Mouse (Mus musculus) MEL (cell line): ENCODE data around the gene Hist1h3a. TPM values are rescaled to one million over a fixed set of nuclear protein-coding genes. Genes with fewer than 3 reads are reported as not detected.
A peak's percentile ranks its signal among the peaks of the same experiment; 100 is the strongest.

Experiments
- DNase-seq: peaks from one replicate; pipeline ENCODE4 v3.0.0; 2011; ENCODE audit warnings: low read depth, low spot score
- H3K27ac ChIP-seq: 2 replicates; pipeline ENCODE4 v1.5.1; 2012; ENCODE audit warnings: low read depth, mild to moderate bottlenecking, control low read depth, low read length, moderate library complexity; ENCODE audit not compliant: control insufficient read depth
- H3K27me3 ChIP-seq, 2 experiments: fragments of 150-350 bp in 1 of 2; sonication (generic) in 1 of 2; 2 replicates each; pipeline ENCODE4 v1.6.1; 2012; ENCODE audit warnings: low read length in 2 of 2, mild to moderate bottlenecking in 2 of 2, improper control_type of control experiment in 1 of 2, moderate library complexity in 1 of 2; ENCODE audit not compliant: insufficient read depth in 2 of 2, control insufficient read depth in 1 of 2
- H3K36me3 ChIP-seq, 2 experiments: 2 replicates each; pipeline ENCODE4 v1.6.1; 2012 to 2014; ENCODE audit warnings: low read length in 2 of 2, improper control_type of control experiment in 1 of 2, inconsistent platforms in 1 of 2, mild to moderate bottlenecking in 1 of 2; ENCODE audit not compliant: insufficient read depth in 2 of 2, control insufficient read depth in 1 of 2
- H3K4me1 ChIP-seq, 2 experiments: fragments of 150-350 bp in 1 of 2; sonication (generic) in 1 of 2; 2 replicates each; pipeline ENCODE4 v1.6.1; 2012; ENCODE audit warnings: low read length in 2 of 2, improper control_type of control experiment in 1 of 2, mild to moderate bottlenecking in 1 of 2; ENCODE audit not compliant: insufficient read depth in 2 of 2, control insufficient read depth in 1 of 2
- H3K4me3 ChIP-seq, 2 experiments: fragments of 150-350 bp in 1 of 2; sonication (generic) in 1 of 2; 2 replicates each; pipeline ENCODE4 v1.5.1; 2012; ENCODE audit warnings: low read depth in 2 of 2, low read length in 2 of 2, mild to moderate bottlenecking in 2 of 2, moderate library complexity in 2 of 2, control low read depth in 1 of 2, improper control_type of control experiment in 1 of 2; ENCODE audit not compliant: control insufficient read depth in 1 of 2, insufficient read depth in 1 of 2
- H3K79me2 ChIP-seq: 2 replicates; pipeline ENCODE4 v1.6.1; 2012; ENCODE audit warnings: mild to moderate bottlenecking, low read length, moderate library complexity; ENCODE audit not compliant: control insufficient read depth, poor library complexity, insufficient read depth
- H3K9ac ChIP-seq: 2 replicates; pipeline ENCODE4 v1.6.1; 2012; ENCODE audit warnings: low read depth, mild to moderate bottlenecking, control low read depth, low read length, moderate library complexity; ENCODE audit not compliant: control insufficient read depth, poor library complexity, severe bottlenecking
- H3K9me3 ChIP-seq: fragments of 150-350 bp; sonication (generic); replicated peaks from 2 replicates; pipeline ENCODE4 v1.6.1; 2012; ENCODE audit warnings: mild to moderate bottlenecking, low read length, improper control_type of control experiment, moderate library complexity; ENCODE audit not compliant: insufficient read depth
- BHLHE40 ChIP-seq: IDR thresholded peaks from 2 replicates; pipeline ENCODE4 v1.6.1; 2012; ENCODE audit warnings: low read depth, mild to moderate bottlenecking, inconsistent platforms, low read length, improper control_type of control experiment, borderline replicate concordance
- CHD2 ChIP-seq: IDR thresholded peaks from 2 replicates; pipeline ENCODE4 v1.6.1; 2011; ENCODE audit warnings: low read length, improper control_type of control experiment
- CTCF ChIP-seq, 3 experiments: IDR thresholded peaks in 2 of 3; conservative IDR thresholded peaks in 1 of 3; 2 replicates each; pipeline ENCODE4 v1.5.1; 2011 to 2012; ENCODE audit warnings: low read length in 3 of 3, low read depth in 2 of 3, mild to moderate bottlenecking in 2 of 3, improper control_type of control experiment in 1 of 3, inconsistent platforms in 1 of 3, mixed read lengths in 1 of 3, moderate library complexity in 1 of 3; ENCODE audit not compliant: control insufficient read depth in 1 of 3, insufficient read depth in 1 of 3, poor library complexity in 1 of 3, severe bottlenecking in 1 of 3
- ELF1 ChIP-seq: IDR thresholded peaks from 2 replicates; pipeline ENCODE4 v1.6.1; 2014; ENCODE audit warnings: low read depth, mild to moderate bottlenecking, inconsistent platforms, low read length, improper control_type of control experiment, moderate library complexity
- EP300 ChIP-seq, 2 experiments: IDR thresholded peaks; 2 replicates each; pipeline ENCODE4 v1.6.1; 2011; ENCODE audit warnings: improper control_type of control experiment in 2 of 2, low read length in 2 of 2, low read depth in 1 of 2, mild to moderate bottlenecking in 1 of 2
- GATA1 ChIP-seq: IDR thresholded peaks from 2 replicates; pipeline ENCODE4 v1.6.1; 2011; ENCODE audit warnings: low read depth, low read length, improper control_type of control experiment
- HCFC1 ChIP-seq: IDR thresholded peaks from 2 replicates; pipeline ENCODE4 v1.6.1; 2012; ENCODE audit warnings: low read depth, mild to moderate bottlenecking, inconsistent platforms, low read length, improper control_type of control experiment, moderate library complexity
- KAT2A ChIP-seq: conservative IDR thresholded peaks from 2 replicates; pipeline ENCODE4 v1.6.1; 2012; ENCODE audit warnings: low read depth, low read length, improper control_type of control experiment, inconsistent platforms
- MAX ChIP-seq: IDR thresholded peaks from 2 replicates; pipeline ENCODE4 v1.6.1; 2011; ENCODE audit warnings: low read length, improper control_type of control experiment
- MEF2A ChIP-seq: IDR thresholded peaks from 2 replicates; pipeline ENCODE4 v1.6.1; 2014; ENCODE audit warnings: low read depth, mild to moderate bottlenecking, inconsistent platforms, low read length, improper control_type of control experiment; ENCODE audit not compliant: poor library complexity, insufficient replicate concordance, severe bottlenecking; ENCODE audit errors: extremely low read depth
- MXI1 ChIP-seq: IDR thresholded peaks from 2 replicates; pipeline ENCODE4 v1.6.1; 2011; ENCODE audit warnings: mild to moderate bottlenecking, low read depth, low read length, improper control_type of control experiment
- NELFE ChIP-seq: IDR thresholded peaks from 2 replicates; pipeline ENCODE4 v1.6.1; 2011; ENCODE audit warnings: low read depth, low read length, improper control_type of control experiment
- POLR2A ChIP-seq, 2 experiments: IDR thresholded peaks; 2 replicates each; pipeline ENCODE4 v1.6.1; 2011 to 2012; ENCODE audit warnings: low read length in 2 of 2, mild to moderate bottlenecking in 2 of 2, control low read depth in 1 of 2, improper control_type of control experiment in 1 of 2, low read depth in 1 of 2, moderate library complexity in 1 of 2; ENCODE audit not compliant: control insufficient read depth in 1 of 2, insufficient read depth in 1 of 2, poor library complexity in 1 of 2
- POLR2AphosphoS2 ChIP-seq: IDR thresholded peaks from 2 replicates; pipeline ENCODE4 v1.6.1; 2011; ENCODE audit warnings: low read length, improper control_type of control experiment
- RAD21 ChIP-seq: IDR thresholded peaks from 2 replicates; pipeline ENCODE4 v1.6.1; 2011; ENCODE audit warnings: mild to moderate bottlenecking, low read depth, low read length, improper control_type of control experiment
- RCOR1 ChIP-seq: IDR thresholded peaks from 2 replicates; pipeline ENCODE4 v1.6.1; 2012; ENCODE audit warnings: low read depth, mild to moderate bottlenecking, inconsistent platforms, low read length, improper control_type of control experiment
- SIN3A ChIP-seq: IDR thresholded peaks from 2 replicates; pipeline ENCODE4 v1.6.1; 2012; ENCODE audit warnings: low read length, improper control_type of control experiment, inconsistent platforms
- SMC3 ChIP-seq: IDR thresholded peaks from 2 replicates; pipeline ENCODE4 v1.6.1; 2011; ENCODE audit warnings: low read depth, low read length, improper control_type of control experiment
- TAL1 ChIP-seq: IDR thresholded peaks from 2 replicates; pipeline ENCODE4 v1.6.1; 2012; ENCODE audit warnings: mild to moderate bottlenecking, inconsistent platforms, low read length, moderate library complexity, mixed read lengths
- TCF12 ChIP-seq: IDR thresholded peaks from 2 replicates; pipeline ENCODE4 v1.6.1; 2014; ENCODE audit warnings: low read depth, mild to moderate bottlenecking, inconsistent platforms, low read length, improper control_type of control experiment, moderate library complexity
- UBTF ChIP-seq: IDR thresholded peaks from 2 replicates; pipeline ENCODE4 v1.6.1; 2012; ENCODE audit warnings: low read depth, mild to moderate bottlenecking, inconsistent platforms, low read length, improper control_type of control experiment, moderate library complexity, borderline replicate concordance; ENCODE audit not compliant: insufficient read depth
- USF1 ChIP-seq: IDR thresholded peaks from 2 replicates; pipeline ENCODE4 v1.6.1; 2014; ENCODE audit warnings: low read depth, mild to moderate bottlenecking, inconsistent platforms, low read length, improper control_type of control experiment, moderate library complexity
- USF2 ChIP-seq, 2 experiments: IDR thresholded peaks; 2 replicates each; pipeline ENCODE4 v1.6.1; 2011 to 2012; ENCODE audit warnings: improper control_type of control experiment in 2 of 2, low read length in 2 of 2, borderline replicate concordance in 1 of 2, inconsistent platforms in 1 of 2, low read depth in 1 of 2, mild to moderate bottlenecking in 1 of 2; ENCODE audit not compliant: insufficient read depth in 1 of 2
- ZKSCAN1 ChIP-seq: IDR thresholded peaks from 2 replicates; pipeline ENCODE4 v1.6.1; 2012; ENCODE audit warnings: low read depth, mild to moderate bottlenecking, inconsistent platforms, low read length, improper control_type of control experiment, moderate library complexity
- ZMIZ1 ChIP-seq: IDR thresholded peaks from 2 replicates; pipeline ENCODE4 v1.6.1; 2012; ENCODE audit warnings: low read depth, mild to moderate bottlenecking, inconsistent platforms, low read length, improper control_type of control experiment, moderate library complexity
- ZNF384 ChIP-seq: IDR thresholded peaks from 2 replicates; pipeline ENCODE4 v1.6.1; 2012; ENCODE audit warnings: low read depth, mild to moderate bottlenecking, inconsistent platforms, low read length, improper control_type of control experiment
- polyA plus RNA-seq, 2 experiments: library from polyadenylated mRNA; stranded (reverse) in 1 of 2; unstranded in 1 of 2; fragments of >175 nt in 1 of 2; fragments of >200 nt in 1 of 2; gene quantifications; 2 replicates each; pipeline versions ENCODE4 v1.2.1 to v1.2.4; 2012; ENCODE audit warnings: low replicate concordance in 2 of 2, low read depth in 1 of 2; ENCODE audit not compliant: insufficient read length in 2 of 2, insufficient read depth in 1 of 2, missing spikeins in 1 of 2
- total RNA-seq: library from RNA; depleted of rRNA; stranded (reverse); fragments of 300-350 nt; gene quantifications from 2 replicates; pipeline ENCODE4 v1.2.3, GENCODE M21; 2012

Gene Hist1h3a
- total and polyA plus RNA-seq, 3 experiments, result 6.5 to 1,097 TPM; not detected in 1

DNA sequence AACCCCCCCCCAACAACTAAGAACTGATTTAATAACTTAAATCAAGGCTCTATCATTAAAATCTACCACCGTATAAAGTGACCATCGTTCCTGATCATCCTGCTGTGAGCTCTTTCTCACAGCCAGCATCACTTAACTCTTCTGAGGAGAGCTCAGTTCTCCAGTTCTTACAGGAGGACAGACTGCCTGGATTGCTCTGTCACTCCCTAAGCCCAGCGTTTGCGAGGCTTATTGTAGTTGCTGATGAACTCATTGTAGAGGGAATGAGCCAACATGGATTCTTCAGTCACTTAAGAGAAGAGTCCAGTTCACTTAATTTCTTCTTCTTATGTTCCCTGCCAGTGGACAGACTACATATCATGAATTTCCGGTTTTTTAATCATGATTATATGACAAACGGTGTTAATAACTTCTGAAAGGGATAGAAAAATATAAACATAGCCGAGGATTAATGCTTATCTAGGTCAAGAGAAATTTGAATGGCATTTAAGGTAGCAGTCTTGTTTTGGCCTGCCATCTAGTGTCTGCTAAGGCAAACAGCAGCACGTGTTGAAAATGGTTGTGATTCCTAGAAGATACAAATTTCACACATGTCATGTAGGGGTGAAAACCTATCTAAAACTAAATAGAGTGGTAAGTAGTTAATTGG, 29.9 kb downstream of the Hist1h3a start (continued):
- TF ChIP-seq MEF2A, result no peak
- no peak for TF ChIP-seq TAL1
- no peak for TF ChIP-seq NELFE
- TF ChIP-seq GATA1, result peak; percentile 77
- TF ChIP-seq USF1, result peak; percentile 64
- no peak for TF ChIP-seq UBTF
- peak; percentile 96 for TF ChIP-seq RAD21
- no peak for TF ChIP-seq KAT2A
- peak; percentile 51; the same call in 1 of the 2 replicates for TF ChIP-seq SIN3A
- peak; percentile 69 to 97 (median 84) for TF ChIP-seq CTCF (IDR thresholded peaks at IDR 0.05 in 2 of 3, conservative IDR thresholded peaks at IDR 0.05 in 1 of 3; ENCODE audit: control insufficient read depth in 1 of 3, insufficient read depth in 1 of 3, low read depth in 2 of 3, low read length in 3 of 3, poor library complexity in 1 of 3, severe bottlenecking in 1 of 3)
- peak; percentile 8; the same call in 1 of the 2 replicates for TF ChIP-seq MXI1
- TF ChIP-seq SMC3, result peak; percentile 99
- TF ChIP-seq POLR2A (IDR thresholded peaks at IDR 0.05; ENCODE audit: control insufficient read depth in 1 of 2, insufficient read depth in 1 of 2, low read depth in 1 of 2, low read length in 2 of 2, poor library complexity in 1 of 2), result no peak
- no peak for TF ChIP-seq ZNF384
- no peak for TF ChIP-seq ELF1
- no peak for TF ChIP-seq EP300 (IDR thresholded peaks at IDR 0.05; ENCODE audit: low read depth in 1 of 2, low read length in 2 of 2)
- TF ChIP-seq HCFC1, result peak; percentile 38; the same call in 1 of the 2 replicates
- no peak for TF ChIP-seq ZMIZ1
- TF ChIP-seq POLR2AphosphoS2, result no peak
- TF ChIP-seq BHLHE40, result peak; percentile 86
- no peak for TF ChIP-seq RCOR1

GRCm38 (mm10) chr13:23730479-23730878, 31.7 kb downstream of the Hist1h3a start:
- H3K9me3 ChIP-seq, result no peaks in the 10 kb centered on the region
- DNase-seq, result no peak
- peaks cover 0 to 5% of the 10 kb centered on the region in 2 experiments; a peak in 2 of 4 replicates for H3K4me1 ChIP-seq
- peaks cover 0 to 2% of the 10 kb centered on the region in 2 experiments; a peak in 2 of 4 replicates for H3K36me3 ChIP-seq
- no peaks in the 10 kb centered on the region for H3K27me3 ChIP-seq
- H3K4me3 ChIP-seq, result no peak overlapping the region
- TF ChIP-seq CHD2 (no peak), USF2 (IDR thresholded peaks at IDR 0.05; ENCODE audit: borderline replicate concordance in 1 of 2, insufficient read depth in 1 of 2, low read depth in 1 of 2, low read length in 2 of 2) (no peak), TCF12 (no peak), POLR2A (IDR thresholded peaks at IDR 0.05; ENCODE audit: control insufficient read depth in 1 of 2, insufficient read depth in 1 of 2, low read depth in 1 of 2, low read length in 2 of 2, poor library complexity in 1 of 2) (no peak), MAX (no peak), ZKSCAN1 (no peak)
- H3K79me2 ChIP-seq, result no peaks in the 10 kb centered on the region
- no peak overlapping the region for H3K9ac ChIP-seq
- H3K27ac ChIP-seq, result no peak overlapping the region
